Mouse (Mus musculus): ENCODE measurements around the gene Cfap65.

GRCm38 (mm10) chr1:74882055-74882734 lies 53.2 kb downstream of the Cfap65 start:
- TF ChIP-seq RAD21 (IDR thresholded peaks at IDR 0.05; ENCODE audit: low read depth, low read length) (no peak), POLR2A (IDR thresholded peaks at IDR 0.05; ENCODE audit: control insufficient read depth in 1 of 2, insufficient read depth in 1 of 2, low read depth in 1 of 2, low read length in 2 of 2, poor library complexity in 1 of 2) (no peak), CHD2 (IDR thresholded peaks at IDR 0.05; ENCODE audit: low read length) (no peak), CTCF (IDR thresholded peaks at IDR 0.05 in 2 of 3, conservative IDR thresholded peaks at IDR 0.05 in 1 of 3; ENCODE audit: control insufficient read depth in 1 of 3, insufficient read depth in 1 of 3, low read depth in 2 of 3, low read length in 3 of 3, poor library complexity in 1 of 3, severe bottlenecking in 1 of 3) (no peak), EP300 (IDR thresholded peaks at IDR 0.05; ENCODE audit: low read depth in 1 of 2, low read length in 2 of 2) (no peak), MEF2A (IDR thresholded peaks at IDR 0.05; ENCODE audit: extremely low read depth, insufficient replicate concordance, low read depth, low read length, poor library complexity, severe bottlenecking) (no peak), SIN3A (IDR thresholded peaks at IDR 0.05; ENCODE audit: low read length) (no peak)

All from MEL (cell line).